8 mouse cellular contexts compared by ENCODE assay signal in the genomic region with DNA sequence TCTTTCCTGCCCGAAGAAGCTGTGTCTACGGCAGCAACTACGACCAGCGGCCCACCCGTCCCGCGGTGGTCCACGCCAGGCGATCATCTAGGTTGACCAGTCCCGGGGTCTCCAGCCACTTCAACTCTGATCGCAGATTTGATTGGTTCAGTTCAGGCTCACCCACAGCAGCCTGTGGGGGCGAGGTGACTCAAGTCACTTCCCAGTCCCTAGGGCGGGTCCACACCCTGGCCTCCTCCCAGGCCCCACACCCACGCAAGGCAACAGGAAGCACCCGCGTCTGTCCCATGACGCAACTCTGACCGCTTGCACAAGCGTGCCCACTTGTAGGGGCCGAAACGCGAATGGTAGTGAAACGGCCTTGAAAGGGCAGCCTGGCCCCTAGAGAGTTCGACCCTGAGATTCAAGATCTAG. TPM values are rescaled to one million over a fixed set of nuclear protein-coding genes. Genes with fewer than 3 reads are reported as not detected.
DNase-seq lines count a peak whose midpoint lies in the region; ATAC-seq lines count a peak whose summit lies in the region.

No protein-coding gene starts in this region.

- H3K9me3 ChIP-seq in hindbrain, embryonic 14.5 days (ENCODE audit: control insufficient read depth, low read length): no peaks in the 10 kb centered on the region
- H3K9me3 ChIP-seq in limb, embryonic 12.5 days: no peaks in the 10 kb centered on the region
- no peaks in the 10 kb centered on the region for H3K9me3 ChIP-seq in midbrain, embryonic 12.5 days

- ATAC-seq in hindbrain, embryonic 14.5 days (ENCODE audit: low FRiP score): no peak
- ATAC-seq in limb, embryonic 12.5 days (ENCODE audit: insufficient number of reproducible peaks, insufficient read depth, low FRiP score, low TSS enrichment, low read depth): no peak
- ATAC-seq in midbrain, embryonic 12.5 days (ENCODE audit: low FRiP score, low read depth): no peak

- DNase-seq in layer of hippocampus, adult 11-12 months (ENCODE audit: low spot score): peak; percentile 77
- no peak for DNase-seq in layer of hippocampus, postnatal 36 days
- DNase-seq in cerebellum, adult 9-11 months: peak; percentile 83
- peak; percentile 93 for DNase-seq in gastrocnemius, adult 18-20 months (ENCODE audit: low spot score)
- DNase-seq in hindbrain, embryonic 14.5 days (ENCODE audit: low spot score): no peak
- peak; percentile 86 to 87 for DNase-seq in spleen, postnatal 10 days (ENCODE audit: low spot score in 2 of 2)

- no peaks in the 10 kb centered on the region for H3K27me3 ChIP-seq in hindbrain, embryonic 14.5 days (ENCODE audit: control insufficient read depth, insufficient read depth, low read length)
- H3K27me3 ChIP-seq in limb, embryonic 12.5 days: no peaks in the 10 kb centered on the region
- H3K27me3 ChIP-seq in midbrain, embryonic 12.5 days: peaks cover 6% of the 10 kb centered on the region; the same call in 1 of the 2 replicates

- H3K27ac ChIP-seq in hindbrain, embryonic 14.5 days: peak overlapping the region; percentile 84
- peak overlapping the region; percentile 97 for H3K27ac ChIP-seq in limb, embryonic 12.5 days
- H3K27ac ChIP-seq in midbrain, embryonic 12.5 days (replicated peaks): peak overlapping the region; percentile 83

- under 1% methylated on average over 24 of the region's 24 CpGs for WGBS in hindbrain, embryonic 14.5 days
- under 1% methylated on average over 24 of the region's 24 CpGs for WGBS in limb, embryonic 12.5 days
- under 1% methylated on average over 24 of the region's 24 CpGs for WGBS in midbrain, embryonic 12.5 days

- peak overlapping the region; percentile 71 for H3K4me3 ChIP-seq in hindbrain, embryonic 14.5 days (replicated peaks; ENCODE audit: low read length)
- H3K4me3 ChIP-seq in limb, embryonic 12.5 days (replicated peaks): peak overlapping the region; percentile 97
- peak overlapping the region; percentile 71 for H3K4me3 ChIP-seq in midbrain, embryonic 12.5 days

- H3K36me3 ChIP-seq in hindbrain, embryonic 14.5 days (replicated peaks; ENCODE audit: control insufficient read depth, insufficient read depth): no peaks in the 10 kb centered on the region
- H3K36me3 ChIP-seq in limb, embryonic 12.5 days: peaks cover 3% of the 10 kb centered on the region; the same call in 1 of the 2 replicates
- H3K36me3 ChIP-seq in midbrain, embryonic 12.5 days: no peaks in the 10 kb centered on the region

- peak overlapping the region; percentile 71 for H3K9ac ChIP-seq in hindbrain, embryonic 14.5 days
- H3K9ac ChIP-seq in limb, embryonic 12.5 days (replicated peaks): peak overlapping the region; percentile 96
- peak overlapping the region; percentile 83 for H3K9ac ChIP-seq in midbrain, embryonic 12.5 days (replicated peaks)

- peaks cover 51% of the 10 kb centered on the region for H3K4me1 ChIP-seq in hindbrain, embryonic 14.5 days (replicated peaks; ENCODE audit: control insufficient read depth, insufficient read depth, low read length)
- peaks cover 59% of the 10 kb centered on the region for H3K4me1 ChIP-seq in limb, embryonic 12.5 days (replicated peaks)
- H3K4me1 ChIP-seq in midbrain, embryonic 12.5 days: peaks cover 58% of the 10 kb centered on the region

- H3K4me2 ChIP-seq in hindbrain, embryonic 14.5 days (replicated peaks): peak overlapping the region; percentile 79
- H3K4me2 ChIP-seq in limb, embryonic 12.5 days: peak overlapping the region; percentile 89
- H3K4me2 ChIP-seq in midbrain, embryonic 12.5 days (replicated peaks): peak overlapping the region; percentile 96

RNA-seq across cellular contexts. Expression of a gene that starts 1.2 kb away (rescaled TPM):
- total RNA-seq in layer of hippocampus, postnatal 36 days (2021): 1 to 10 TPM; 7.2 to 7.6 TPM
- total RNA-seq in gastrocnemius, adult 18-20 months (2021): 1 to 10 TPM; 4.7 to 8.3 TPM
- 17.4 and 20.1 TPM in 2 replicates for polyA plus RNA-seq in hindbrain, embryonic 14.5 days (2014; fragmentation: Nextera tagmentation; extraction: Ambion mirVana)
- polyA plus RNA-seq in limb, embryonic 12.5 days (2016; fragmentation: Nextera tagmentation; extraction: Ambion mirVana): 134 and 144 TPM in 2 replicates
- polyA plus RNA-seq in midbrain, embryonic 12.5 days (2016; fragmentation: Nextera tagmentation; extraction: Ambion mirVana): 47.1 and 47.4 TPM in 2 replicates

RNA-seq across cellular contexts. Expression of a gene that starts 24.6 kb away (rescaled TPM):
- total RNA-seq in layer of hippocampus, postnatal 36 days (2021): 100 to 1,000 TPM in 1 of 2 experiments, 10 to 100 TPM in 1; 95.2 to 115 TPM
- 10 to 100 TPM; 47.0 to 51.4 TPM for total RNA-seq in gastrocnemius, adult 18-20 months (2021)
- 55.2 and 62.1 TPM in 2 replicates for polyA plus RNA-seq in hindbrain, embryonic 14.5 days (2014; fragmentation: Nextera tagmentation; extraction: Ambion mirVana)
- 63.4 and 66.9 TPM in 2 replicates for polyA plus RNA-seq in limb, embryonic 12.5 days (2016; fragmentation: Nextera tagmentation; extraction: Ambion mirVana)
- 53.6 and 58.8 TPM in 2 replicates for polyA plus RNA-seq in midbrain, embryonic 12.5 days (2016; fragmentation: Nextera tagmentation; extraction: Ambion mirVana)

RNA-seq across cellular contexts. Expression of a gene that starts 26.2 kb away (rescaled TPM):
- 10 to 100 TPM; 85.9 to 92.2 TPM for total RNA-seq in layer of hippocampus, postnatal 36 days (2021)
- total RNA-seq in gastrocnemius, adult 18-20 months (2021): 10 to 100 TPM; 19.3 to 22.8 TPM
- 17.8 and 18.1 TPM in 2 replicates for polyA plus RNA-seq in hindbrain, embryonic 14.5 days (2014; fragmentation: Nextera tagmentation; extraction: Ambion mirVana)
- 16.9 and 21.4 TPM in 2 replicates for polyA plus RNA-seq in limb, embryonic 12.5 days (2016; fragmentation: Nextera tagmentation; extraction: Ambion mirVana)
- polyA plus RNA-seq in midbrain, embryonic 12.5 days (2016; fragmentation: Nextera tagmentation; extraction: Ambion mirVana): 20.8 and 25.0 TPM in 2 replicates

RNA-seq across cellular contexts. Expression of a gene that starts 39.8 kb away (rescaled TPM):
- total RNA-seq in layer of hippocampus, postnatal 36 days (2021): 1 to 10 TPM; 1.2 to 2.0 TPM
- 1 to 10 TPM in 1 of 2 experiments, under 1 TPM in 1; 0.73 to 1.6 TPM for total RNA-seq in gastrocnemius, adult 18-20 months (2021)
- polyA plus RNA-seq in hindbrain, embryonic 14.5 days (2014; fragmentation: Nextera tagmentation; extraction: Ambion mirVana): 3.8 and 5.1 TPM in 2 replicates
- polyA plus RNA-seq in limb, embryonic 12.5 days (2016; fragmentation: Nextera tagmentation; extraction: Ambion mirVana): 3.7 and 4.7 TPM in 2 replicates
- 3.5 and 5.6 TPM in 2 replicates for polyA plus RNA-seq in midbrain, embryonic 12.5 days (2016; fragmentation: Nextera tagmentation; extraction: Ambion mirVana)

Comparison
In these comparisons a context has a peak if more than half of its experiments do, and no peak if none do; other contexts are left out.
1. DNase-seq: peak in layer of hippocampus, adult 11-12 months (single experiment), cerebellum, adult 9-11 months (single experiment), gastrocnemius, adult 18-20 months (single experiment) and spleen, postnatal 10 days (2 of 2); none in layer of hippocampus, postnatal 36 days (0 of 2) and hindbrain, embryonic 14.5 days (single experiment).
2. Peak in every context shown above with its lines, with median percentiles within 50 percentile points of each other: H3K27ac ChIP-seq, H3K4me2 ChIP-seq, H3K4me3 ChIP-seq and H3K9ac ChIP-seq.